Mouse (Mus musculus): Measurements from ENCODE around the gene Cox19.

Gene Cox19

GRCm38 (mm10) chr5:139294089-139294488 is 57.1 kb downstream of the Cox19 start:
- DNase-seq (ENCODE audit: low read depth, low spot score) = no peak

- no peak for DNase-seq (ENCODE audit: low read depth, low spot score)
Observed at GRCm38 (mm10) chr5:139291811-139292560, 59.2 kb downstream of the Cox19 start.

GRCm38 (mm10) chr5:139290467-139291259 is 60.6 kb downstream of the Cox19 start:
- DNase-seq (ENCODE audit: low read depth, low spot score) = no peak

- DNase-seq (ENCODE audit: low read depth, low spot score) = no peak
Observed at GRCm38 (mm10) chr5:139288591-139288990, 62.6 kb downstream of the Cox19 start.

GRCm38 (mm10) chr5:139287787-139288186 is 63.4 kb downstream of the Cox19 start:
- no peak for DNase-seq (ENCODE audit: low read depth, low spot score)

- no peak for DNase-seq (ENCODE audit: low read depth, low spot score)
Observed at GRCm38 (mm10) chr5:139287099-139287498, 64.1 kb downstream of the Cox19 start.

Measured in forelimb bud, embryonic 11.5 days (tissue).